Mouse (Mus musculus): Measurements from ENCODE around the gene Fam83g. TPM values are rescaled to one million over a fixed set of nuclear protein-coding genes. Genes with fewer than 3 reads are reported as not detected.

Fam83g gene
- polyA plus RNA-seq, 1 experiment = 7.5 TPM

DNA sequence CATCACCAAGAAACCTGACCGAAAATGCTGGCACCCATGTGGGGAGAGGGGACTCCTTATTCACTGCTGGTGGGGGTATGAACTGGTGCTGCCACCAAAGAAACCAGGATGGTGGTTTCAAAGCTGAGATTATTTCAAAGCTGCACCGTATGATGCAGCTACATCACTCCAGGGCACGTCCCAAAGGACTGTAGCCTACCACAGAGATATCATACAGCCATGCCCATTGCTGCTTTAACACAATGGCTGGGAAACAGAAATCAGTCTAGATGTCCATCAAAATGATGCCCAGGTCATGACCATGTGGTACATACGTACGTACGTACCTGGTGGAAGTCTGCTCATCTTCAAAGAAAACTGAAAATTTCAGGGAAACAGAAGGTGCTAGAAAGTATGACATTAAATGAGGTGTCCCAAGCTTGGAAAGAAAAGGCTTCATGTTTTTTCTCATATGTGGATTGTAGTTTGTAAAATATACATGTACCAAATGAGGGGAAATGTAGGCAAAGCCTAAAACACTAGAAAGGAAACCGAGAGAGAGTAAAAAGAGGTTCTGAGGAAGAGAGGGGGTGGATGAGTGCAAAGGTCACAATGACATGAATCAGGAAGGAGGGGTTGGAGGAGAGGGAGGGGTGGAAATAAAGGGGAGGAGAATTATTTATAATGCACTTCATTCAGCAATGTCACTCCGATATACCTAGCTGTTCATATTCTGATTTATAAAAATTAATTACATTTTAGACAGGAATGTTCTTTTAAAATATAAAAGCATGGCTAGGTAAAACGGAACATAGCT is 33.2 kb upstream of the Fam83g start:
- Histone ChIP-seq H3K4me3 (replicated peaks; ENCODE audit: extremely low read depth, low read depth, low read length) (no peak overlapping the region), H3K4me1 (ENCODE audit: control insufficient read depth, insufficient read depth, low read length) (peaks cover 7% of the 10 kb centered on the region; the same call in 1 of the 2 replicates)
- 79% methylated on average over 9 of the region's 9 CpGs for WGBS
- TF ChIP-seq POLR2A (IDR thresholded peaks at IDR 0.05; ENCODE audit: borderline replicate concordance, extremely low read depth, low read depth, low read length) = no peak
- TF ChIP-seq CTCF (IDR thresholded peaks at IDR 0.05; ENCODE audit: insufficient read depth, low read length) = no peak
- no peak for DNase-seq

DNA sequence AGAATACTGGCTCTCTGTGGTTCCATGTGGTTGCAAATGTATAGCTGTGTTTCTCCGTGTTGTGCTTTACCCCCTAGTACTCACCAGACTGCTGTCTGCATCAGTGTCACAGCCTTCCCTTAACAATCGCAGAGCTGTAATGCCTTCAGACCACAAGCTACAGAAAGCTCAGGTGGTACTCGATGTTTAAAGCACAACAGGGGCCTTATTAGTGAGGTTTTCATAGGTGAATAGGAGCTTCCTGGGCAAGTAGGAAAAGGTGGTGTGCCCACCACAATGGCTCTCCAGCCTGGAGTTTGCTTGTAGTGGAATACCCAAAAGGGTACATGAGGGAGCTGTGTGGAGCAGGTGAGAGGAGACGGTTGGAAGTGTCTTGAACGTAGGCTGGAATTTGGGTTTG is 31.7 kb upstream of the Fam83g start:
- Histone ChIP-seq H3K4me3 (replicated peaks; ENCODE audit: extremely low read depth, low read depth, low read length) (no peak overlapping the region), H3K4me1 (ENCODE audit: control insufficient read depth, insufficient read depth, low read length) (peaks cover 7% of the 10 kb centered on the region; the same call in 1 of the 2 replicates)
- no peak for DNase-seq
- TF ChIP-seq CTCF (IDR thresholded peaks at IDR 0.05; ENCODE audit: insufficient read depth, low read length) (no peak), POLR2A (IDR thresholded peaks at IDR 0.05; ENCODE audit: borderline replicate concordance, extremely low read depth, low read depth, low read length) (no peak)
- 93% methylated on average over 5 of the region's 5 CpGs for WGBS

DNA sequence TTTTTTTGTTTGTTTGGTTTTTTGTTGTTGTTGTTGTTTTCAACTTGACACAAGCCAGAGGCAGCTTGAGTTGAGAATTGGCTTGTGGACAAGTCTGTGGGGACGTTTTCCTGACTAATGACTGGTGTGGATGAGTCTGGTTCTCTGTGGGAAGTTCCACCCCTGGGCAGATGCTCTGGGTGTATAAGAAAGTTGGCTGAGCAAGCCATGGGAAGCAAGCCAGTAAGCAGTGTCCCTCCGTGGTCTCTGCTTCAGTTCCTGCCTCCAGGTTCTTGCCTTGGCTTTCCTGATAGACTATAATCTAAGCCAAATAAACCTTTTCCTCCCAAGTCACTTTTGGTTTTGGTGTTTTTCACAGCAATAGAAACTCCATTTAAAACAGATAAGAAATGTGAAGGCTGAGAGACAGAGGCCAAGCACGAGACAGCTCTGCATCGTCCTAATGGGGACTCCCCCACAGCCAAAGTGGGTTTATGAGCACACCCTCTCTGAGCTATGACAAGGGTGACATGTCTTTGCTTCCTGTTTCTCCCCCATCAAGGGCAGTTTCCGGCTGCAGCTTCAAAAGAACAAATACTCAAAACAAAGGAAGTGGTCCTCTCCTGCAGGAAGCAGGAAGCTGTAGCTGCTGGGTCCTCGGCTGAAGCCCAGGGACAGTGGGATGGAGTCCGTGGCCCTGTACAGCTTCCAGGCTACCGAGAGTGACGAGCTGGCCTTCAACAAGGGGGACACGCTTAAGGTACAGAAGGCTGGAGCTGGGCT is 31.0 kb upstream of the Fam83g start, which contains the start of gene Grap:
TSS of gene Grap (plus strand) at position 580 of the 762 bp plus-strand sequence.
- WGBS = 27% methylated on average over 10 of the region's 10 CpGs
- Histone ChIP-seq H3K4me1 (ENCODE audit: control insufficient read depth, insufficient read depth, low read length) (peaks cover 7% of the 10 kb centered on the region; the same call in 1 of the 2 replicates), H3K4me3 (replicated peaks; ENCODE audit: extremely low read depth, low read depth, low read length) (peak within 1 kb of the TSS; percentile 100)
- peak; percentile 93 for TF ChIP-seq POLR2A (IDR thresholded peaks at IDR 0.05; ENCODE audit: borderline replicate concordance, extremely low read depth, low read depth, low read length)
- TF ChIP-seq CTCF (IDR thresholded peaks at IDR 0.05; ENCODE audit: insufficient read depth, low read length) = no peak
- peak; percentile 40 for DNase-seq

DNA sequence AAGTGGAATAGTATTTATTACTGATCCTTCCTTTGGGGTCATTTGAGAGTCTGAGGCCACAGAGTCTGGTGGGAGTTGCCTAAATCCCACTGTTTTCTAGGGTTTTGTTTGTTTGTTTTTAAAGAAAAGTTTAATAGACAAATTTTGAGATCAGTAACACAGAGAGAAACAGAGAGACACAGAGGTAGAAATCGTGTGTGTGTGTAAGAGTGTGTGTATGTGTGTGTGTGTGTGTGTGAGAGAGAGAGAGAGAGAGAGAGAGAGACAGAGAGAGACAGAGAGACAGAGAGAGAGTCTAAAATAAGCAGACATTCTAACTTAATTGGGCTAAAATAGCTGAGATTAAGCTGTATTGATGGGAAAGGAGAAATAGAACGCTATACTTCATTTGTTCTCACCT is 30.3 kb upstream of the Fam83g start:
- TF ChIP-seq POLR2A (IDR thresholded peaks at IDR 0.05; ENCODE audit: borderline replicate concordance, extremely low read depth, low read depth, low read length) = no peak
- no peak for TF ChIP-seq CTCF (IDR thresholded peaks at IDR 0.05; ENCODE audit: insufficient read depth, low read length)
- WGBS = 40% methylated on average over 2 of the region's 2 CpGs

DNA sequence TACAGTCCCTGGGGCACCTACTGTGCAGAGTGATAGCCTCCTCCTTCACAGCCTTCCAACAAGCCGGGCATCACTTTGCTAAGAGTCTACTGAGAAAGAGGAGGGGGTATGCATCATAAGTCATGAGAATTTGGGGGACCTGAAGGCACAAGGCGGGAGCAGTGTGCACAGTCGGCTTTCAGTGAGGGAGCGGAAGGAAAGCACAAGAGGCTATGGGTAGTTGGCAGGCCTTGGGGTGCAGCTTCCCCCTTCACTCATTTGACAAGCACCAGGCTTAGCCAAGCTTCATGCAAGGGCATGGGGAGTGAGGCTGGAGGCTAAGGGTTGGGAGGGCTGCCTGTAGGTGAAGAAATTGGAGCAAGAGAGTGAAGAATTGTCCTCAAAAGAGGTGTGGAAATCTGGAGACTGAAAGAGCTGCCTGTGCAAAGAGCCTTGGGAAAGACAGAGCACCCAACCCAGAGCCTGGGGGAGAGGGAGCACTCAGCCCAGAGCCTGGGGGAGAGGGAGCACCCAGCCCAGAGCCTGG is 29.0 kb upstream of the Fam83g start:
- Histone ChIP-seq H3K4me1 (ENCODE audit: control insufficient read depth, insufficient read depth, low read length) (peaks cover 18% of the 10 kb centered on the region), H3K4me3 (replicated peaks; ENCODE audit: extremely low read depth, low read depth, low read length) (peak overlapping the region; percentile 66)
- TF ChIP-seq CTCF (IDR thresholded peaks at IDR 0.05; ENCODE audit: insufficient read depth, low read length) = no peak
- no peak for TF ChIP-seq POLR2A (IDR thresholded peaks at IDR 0.05; ENCODE audit: borderline replicate concordance, extremely low read depth, low read depth, low read length)
- DNase-seq = no peak
- WGBS = 43% methylated on average over 4 of the region's 4 CpGs

More for the DNA sequence above, 30.3 kb upstream of the Fam83g start:
- H3K4me1 ChIP-seq (ENCODE audit: control insufficient read depth, insufficient read depth, low read length) = peaks cover 11% of the 10 kb centered on the region
- peak overlapping the region; percentile 100 for H3K4me3 ChIP-seq (replicated peaks; ENCODE audit: extremely low read depth, low read depth, low read length)
- no peak for DNase-seq

DNA sequence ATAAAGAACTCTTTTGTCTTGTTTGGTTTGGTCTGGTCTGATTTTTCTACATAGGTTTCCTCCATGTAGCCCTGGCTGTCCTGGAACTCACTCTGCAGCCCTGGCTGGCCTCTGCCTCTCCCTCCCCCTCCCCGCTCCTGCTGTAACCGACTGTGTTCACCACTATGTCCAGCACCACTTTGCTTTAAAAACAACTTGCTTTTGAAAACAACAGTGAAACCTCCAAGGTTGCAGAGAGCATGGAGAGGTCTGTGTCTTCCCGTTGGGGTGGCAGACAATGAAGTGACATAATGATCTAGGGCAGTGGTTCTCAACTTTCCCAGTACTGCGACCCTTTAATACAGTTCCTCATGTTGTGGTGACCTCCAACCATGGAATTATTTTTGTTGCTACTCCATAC is 28.2 kb upstream of the Fam83g start:
- TF ChIP-seq POLR2A (IDR thresholded peaks at IDR 0.05; ENCODE audit: borderline replicate concordance, extremely low read depth, low read depth, low read length) (no peak), CTCF (IDR thresholded peaks at IDR 0.05; ENCODE audit: insufficient read depth, low read length) (no peak)
- Histone ChIP-seq H3K4me1 (ENCODE audit: control insufficient read depth, insufficient read depth, low read length) (peaks cover 20% of the 10 kb centered on the region), H3K4me3 (replicated peaks; ENCODE audit: extremely low read depth, low read depth, low read length) (peak overlapping the region; percentile 15)

DNA sequence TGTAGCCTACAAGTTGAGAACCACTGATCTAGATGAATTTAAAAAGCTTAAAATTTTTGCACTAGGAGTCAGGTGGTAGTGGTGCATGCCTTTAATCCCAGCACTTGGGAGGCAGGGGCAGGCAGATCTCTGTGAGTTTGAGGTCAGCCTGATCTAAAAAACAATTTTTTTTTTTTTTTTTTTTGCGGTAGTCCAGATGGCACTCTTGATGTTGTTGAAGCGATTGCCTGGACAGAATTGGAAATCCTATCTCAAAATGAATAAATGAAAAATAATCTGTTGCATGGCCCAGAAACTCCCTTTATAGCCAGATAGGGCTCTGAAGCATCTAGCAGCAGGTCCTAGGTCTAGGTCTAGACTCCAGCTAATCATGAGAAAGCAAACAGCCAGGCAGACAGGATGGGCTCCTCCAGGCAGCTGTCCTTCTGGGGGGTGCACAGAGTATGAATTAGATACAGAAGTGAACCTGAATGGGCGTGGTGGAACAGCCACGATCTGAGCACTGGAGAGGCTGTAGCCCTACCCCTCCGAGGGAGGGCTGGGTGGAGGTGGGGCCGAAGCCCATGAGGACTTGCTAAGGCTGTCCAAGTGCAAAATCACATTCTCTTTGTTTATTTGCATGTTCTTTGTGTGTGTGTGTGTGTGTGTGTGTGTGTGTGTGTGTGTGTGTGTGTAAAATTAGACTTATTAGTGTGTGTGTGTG is 27.6 kb upstream of the Fam83g start:
- Histone ChIP-seq H3K4me3 (replicated peaks; ENCODE audit: extremely low read depth, low read depth, low read length) (no peak overlapping the region), H3K4me1 (ENCODE audit: control insufficient read depth, insufficient read depth, low read length) (peaks cover 20% of the 10 kb centered on the region)
- WGBS = 43% methylated on average over 6 of the region's 6 CpGs
- no peak for TF ChIP-seq CTCF (IDR thresholded peaks at IDR 0.05; ENCODE audit: insufficient read depth, low read length)
- no peak for TF ChIP-seq POLR2A (IDR thresholded peaks at IDR 0.05; ENCODE audit: borderline replicate concordance, extremely low read depth, low read depth, low read length)
- DNase-seq = no peak

More for the DNA sequence above, 28.2 kb upstream of the Fam83g start:
- no peak for DNase-seq
- WGBS = 42% methylated on average over 4 of the region's 4 CpGs

DNA sequence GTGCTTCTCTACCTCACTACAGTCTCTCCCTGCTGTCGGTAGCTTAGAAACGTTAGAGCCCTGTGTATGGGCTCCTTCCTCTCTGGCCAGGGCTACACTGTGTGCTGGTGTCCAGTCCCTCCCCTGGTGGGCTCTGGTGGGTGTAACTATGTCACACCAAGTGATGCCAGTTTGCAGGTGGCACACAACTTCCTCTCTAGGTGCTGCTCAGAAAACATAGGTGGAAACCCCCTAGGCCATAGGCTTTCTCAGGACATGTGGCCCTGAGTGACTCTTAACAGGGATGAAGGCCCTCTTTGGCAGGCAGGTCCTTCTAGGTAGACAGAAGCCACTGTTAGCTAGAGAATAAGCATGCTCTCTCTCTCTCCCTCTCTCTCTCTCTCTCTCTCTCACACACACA is 26.5 kb upstream of the Fam83g start:
- DNase-seq = no peak
- Histone ChIP-seq H3K4me1 (ENCODE audit: control insufficient read depth, insufficient read depth, low read length) (peaks cover 17% of the 10 kb centered on the region), H3K4me3 (replicated peaks; ENCODE audit: extremely low read depth, low read depth, low read length) (no peak overlapping the region)
- WGBS = 49% methylated on average over 2 of the region's 2 CpGs
- TF ChIP-seq CTCF (IDR thresholded peaks at IDR 0.05; ENCODE audit: insufficient read depth, low read length) (no peak), POLR2A (IDR thresholded peaks at IDR 0.05; ENCODE audit: borderline replicate concordance, extremely low read depth, low read depth, low read length) (no peak)

All from lung, adult 2 months (tissue).